Mouse (Mus musculus): ENCODE measurements around the gene Orai1. TPM values are rescaled to one million over a fixed set of nuclear protein-coding genes. Genes with fewer than 3 reads are reported as not detected.

Gene Orai1
- polyA plus RNA-seq, 1 experiment from 2014 or later = 13.9 TPM

DNA sequence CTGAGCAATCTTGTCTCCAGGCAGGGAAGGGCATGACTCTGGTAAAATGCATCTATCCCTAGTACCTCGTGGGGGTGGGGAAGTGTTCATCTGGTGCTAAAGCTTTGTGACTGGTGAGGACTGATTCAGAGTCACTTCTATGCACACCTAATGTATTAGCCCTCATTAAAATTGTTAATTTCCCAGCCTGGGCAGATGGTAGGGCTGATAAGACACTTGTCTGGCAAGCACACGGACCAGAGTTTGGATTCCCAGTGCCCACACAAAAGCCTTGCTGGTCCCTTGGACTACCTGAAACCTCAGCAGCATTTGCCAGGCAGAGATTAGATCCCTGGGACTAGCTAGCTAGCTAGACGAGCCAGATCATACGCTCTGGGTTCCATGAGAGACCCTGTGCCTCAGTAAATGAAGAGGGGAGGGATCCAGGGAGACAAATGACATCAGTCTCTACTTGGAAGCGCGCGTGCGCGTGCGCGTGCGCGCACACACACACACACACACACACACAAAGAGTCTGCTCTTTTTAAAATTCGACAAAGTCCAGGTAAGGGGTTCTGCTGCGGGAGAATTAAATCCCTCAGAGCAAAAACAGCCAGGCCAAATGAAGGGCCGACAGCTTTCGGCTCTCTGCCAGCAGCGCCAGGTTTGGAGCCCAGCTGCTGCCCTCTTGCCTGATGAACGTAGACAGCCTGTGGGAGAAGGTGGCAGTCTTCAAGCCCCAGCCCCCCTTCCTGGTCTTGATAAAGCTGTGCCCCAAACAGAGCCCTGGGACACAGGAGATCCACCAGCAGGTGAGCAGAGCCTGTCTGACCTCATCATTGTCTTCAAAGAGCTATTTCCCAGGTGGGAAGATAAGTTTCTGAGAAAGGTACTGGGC, 8.9 kb upstream of the Orai1 start:
- H3K4me1 ChIP-seq = no peaks in the 10 kb centered on the region
- no peaks in the 10 kb centered on the region for H3K27me3 ChIP-seq (replicated peaks)
- no peak overlapping the region for H3K9ac ChIP-seq
- 66% methylated on average over 19 of the region's 19 CpGs for WGBS
- no peak overlapping the region for H3K27ac ChIP-seq
- no peaks in the 10 kb centered on the region for H3K36me3 ChIP-seq
- H3K9me3 ChIP-seq = no peaks in the 10 kb centered on the region
- H3K4me3 ChIP-seq = no peak overlapping the region
- no peak overlapping the region for H3K4me2 ChIP-seq (replicated peaks)
- no peak for ATAC-seq (ENCODE audit: low FRiP score, low read depth)

DNA sequence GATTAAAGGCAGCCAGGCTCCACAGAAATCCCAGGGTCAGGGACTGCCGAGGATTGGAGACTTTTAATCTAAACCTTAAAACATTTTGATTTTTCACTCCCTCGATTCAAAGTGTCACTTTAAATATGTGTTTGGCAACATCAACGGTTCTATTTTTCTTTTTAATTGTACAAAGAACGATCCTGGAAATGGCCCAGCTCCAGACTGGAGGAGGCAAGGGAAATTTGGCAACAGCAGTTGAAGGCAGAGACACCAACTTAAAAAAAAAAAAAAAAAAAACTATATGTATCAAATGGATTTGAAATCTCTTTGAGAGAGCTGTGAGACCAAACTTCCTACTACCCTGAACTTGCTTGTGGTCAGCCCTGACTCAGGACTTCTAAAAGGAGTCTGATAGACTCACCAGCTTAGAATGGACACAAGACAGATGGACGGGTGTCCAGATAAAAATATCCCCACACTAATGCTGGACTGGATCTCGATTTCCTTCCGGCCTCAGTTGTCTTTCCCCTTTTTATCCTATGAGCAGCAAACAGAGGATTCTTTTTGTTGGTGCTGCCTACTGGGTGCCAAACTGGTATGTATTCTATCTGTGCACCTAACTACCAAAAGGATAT, 5.9 kb upstream of the Orai1 start:
- Histone ChIP-seq H3K27ac (no peak overlapping the region), H3K27me3 (replicated peaks) (no peaks in the 10 kb centered on the region), H3K9ac (no peak overlapping the region), H3K9me3 (no peaks in the 10 kb centered on the region), H3K36me3 (no peaks in the 10 kb centered on the region), H3K4me1 (no peaks in the 10 kb centered on the region), H3K4me3 (no peak overlapping the region), H3K4me2 (replicated peaks) (no peak overlapping the region)
- WGBS = 85% methylated on average over 7 of the region's 7 CpGs
- ATAC-seq (ENCODE audit: low FRiP score, low read depth) = no peak

DNA sequence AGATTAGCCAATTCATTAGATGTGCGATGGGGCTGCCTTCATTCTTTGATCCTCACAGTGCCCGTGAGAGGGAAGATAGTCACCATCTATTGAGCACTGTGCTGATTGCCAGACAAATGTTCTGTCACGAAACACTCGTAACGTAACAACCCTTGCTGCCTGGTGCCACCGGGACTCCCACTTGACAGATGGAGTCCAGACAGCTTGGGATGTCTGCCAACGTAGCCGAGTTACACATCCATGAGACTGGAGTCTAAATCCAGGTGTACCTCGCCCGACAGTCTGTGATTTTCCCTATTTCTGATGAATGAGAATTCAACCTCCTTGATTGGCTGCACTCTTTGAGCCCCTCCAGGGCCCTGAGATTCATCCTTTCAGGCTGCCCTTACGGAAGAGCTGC, 5.0 kb upstream of the Orai1 start:
- H3K4me2 ChIP-seq (replicated peaks) = no peak overlapping the region
- H3K9ac ChIP-seq = no peak overlapping the region
- no peaks in the 10 kb centered on the region for H3K4me1 ChIP-seq
- H3K27ac ChIP-seq = no peak overlapping the region
- H3K4me3 ChIP-seq = no peak overlapping the region
- no peaks in the 10 kb centered on the region for H3K36me3 ChIP-seq
- no peak for ATAC-seq (ENCODE audit: low FRiP score, low read depth)
- no peaks in the 10 kb centered on the region for H3K9me3 ChIP-seq
- no peaks in the 10 kb centered on the region for H3K27me3 ChIP-seq (replicated peaks)
- 73% methylated on average over 11 of the region's 11 CpGs for WGBS

DNA sequence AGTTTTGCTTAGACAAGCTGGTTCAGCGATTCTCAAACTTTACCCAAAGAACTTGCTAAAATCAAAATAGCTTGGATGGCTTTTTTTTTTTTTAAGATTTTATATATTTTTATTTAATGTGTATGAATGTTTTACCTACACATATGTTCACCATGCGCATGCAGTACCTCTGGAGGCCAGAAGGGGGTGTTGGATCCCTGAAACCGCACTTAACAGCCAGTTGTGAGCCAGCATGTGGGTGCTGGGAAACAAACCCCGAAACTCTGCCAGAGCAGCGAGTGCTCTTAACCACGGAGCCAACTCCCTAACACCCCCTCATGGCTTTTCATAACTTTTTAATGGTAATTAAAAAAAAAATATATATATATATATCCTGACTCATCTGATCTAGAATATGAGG, 4.1 kb upstream of the Orai1 start:
- ATAC-seq (ENCODE audit: low FRiP score, low read depth) = no peak
- WGBS = 94% methylated on average over 6 of the region's 6 CpGs

DNA sequence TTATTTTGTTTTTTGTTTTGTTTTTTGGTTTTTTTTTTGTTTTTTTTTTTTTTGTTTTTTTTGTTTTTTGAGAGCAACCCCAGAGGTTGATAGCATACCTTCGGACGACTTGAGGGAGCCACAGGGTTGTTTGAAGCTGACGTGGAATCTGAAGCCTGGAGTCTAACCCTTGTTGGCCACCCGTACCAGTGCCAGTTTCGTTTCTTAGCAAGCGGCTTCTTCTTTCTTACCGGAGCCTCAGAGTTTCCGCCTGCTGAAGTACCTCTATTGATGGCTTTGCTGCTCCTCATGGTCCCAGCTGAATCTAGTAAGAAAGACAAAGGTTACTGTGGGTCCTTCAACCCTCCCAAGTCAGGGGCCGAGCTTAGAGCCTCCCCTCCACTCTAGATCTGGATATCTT, 3.2 kb upstream of the Orai1 start:
- ATAC-seq (ENCODE audit: low FRiP score, low read depth) = no peak
- no peaks in the 10 kb centered on the region for H3K36me3 ChIP-seq
- no peak overlapping the region for H3K4me2 ChIP-seq (replicated peaks)
- H3K9ac ChIP-seq = no peak overlapping the region
- 90% methylated on average over 9 of the region's 9 CpGs for WGBS
- no peak overlapping the region for H3K4me3 ChIP-seq
- no peak overlapping the region for H3K27ac ChIP-seq
- no peaks in the 10 kb centered on the region for H3K9me3 ChIP-seq
- H3K4me1 ChIP-seq = peaks cover 13% of the 10 kb centered on the region
- no peaks in the 10 kb centered on the region for H3K27me3 ChIP-seq (replicated peaks)

More for the DNA sequence above, 4.1 kb upstream of the Orai1 start:
- H3K27me3 ChIP-seq (replicated peaks) = no peaks in the 10 kb centered on the region
- no peaks in the 10 kb centered on the region for H3K36me3 ChIP-seq
- H3K4me3 ChIP-seq = no peak overlapping the region
- no peak overlapping the region for H3K27ac ChIP-seq
- H3K9ac ChIP-seq = no peak overlapping the region
- no peaks in the 10 kb centered on the region for H3K9me3 ChIP-seq
- H3K4me2 ChIP-seq (replicated peaks) = no peak overlapping the region
- H3K4me1 ChIP-seq = peaks cover 5% of the 10 kb centered on the region

DNA sequence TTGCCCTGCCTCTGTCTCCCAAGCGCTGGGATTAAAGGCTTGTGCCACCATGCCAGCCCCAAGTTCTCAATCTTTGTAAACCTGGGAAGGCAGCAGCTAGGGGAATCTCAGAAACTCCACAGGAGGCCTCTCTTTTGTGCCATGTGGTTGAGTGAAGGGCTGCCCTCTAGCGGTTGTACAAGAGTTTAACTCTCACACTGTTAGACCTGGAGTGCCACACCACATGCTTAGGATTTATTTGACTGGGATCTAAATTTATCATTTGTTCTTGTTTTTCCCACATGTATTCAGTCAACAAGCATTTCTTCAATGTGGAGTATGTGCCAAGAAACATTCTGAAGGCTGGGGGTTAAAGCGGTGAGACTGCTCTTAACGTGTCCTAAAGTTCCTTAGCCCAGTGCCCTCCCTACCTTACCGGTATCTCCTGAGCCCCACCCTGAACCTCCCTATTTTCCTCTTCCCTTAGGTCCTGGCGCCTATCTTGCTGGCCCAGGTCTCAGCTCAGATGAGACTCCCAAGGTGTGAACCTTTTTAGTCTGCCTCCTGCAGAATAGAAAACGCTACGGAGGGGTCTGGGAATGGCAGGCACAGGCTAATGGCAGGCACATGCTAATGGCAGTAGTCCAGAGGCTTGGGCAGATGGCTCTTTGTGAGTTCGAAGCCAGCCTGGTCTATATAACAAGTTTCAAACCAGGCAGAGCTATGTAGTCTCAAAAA, 1.1 kb upstream of the Orai1 start:
- H3K4me2 ChIP-seq (replicated peaks) = no peak overlapping the region
- no peak overlapping the region for H3K27ac ChIP-seq

DNA sequence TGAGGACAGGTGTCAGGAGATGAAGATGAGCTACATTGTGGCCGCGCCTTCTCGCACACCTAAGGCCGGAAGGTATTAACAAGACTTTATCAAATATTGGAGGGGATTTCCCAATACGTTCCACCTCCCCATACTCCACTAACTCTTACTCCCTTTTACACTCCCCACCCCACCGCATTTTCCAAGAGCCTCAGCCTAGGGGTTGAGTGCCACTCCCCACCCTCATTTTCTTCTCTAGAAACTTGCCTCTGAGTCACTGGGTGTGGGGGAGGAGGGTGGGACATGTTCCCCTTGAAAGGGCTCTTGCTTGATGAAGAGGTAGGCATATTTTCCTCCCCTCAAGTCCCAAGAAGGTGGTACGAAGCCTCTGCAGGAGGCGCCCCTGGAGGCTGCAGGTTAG, 1.0 kb downstream of the Orai1 start:
- Histone ChIP-seq H3K4me1 (peaks cover 25% of the 10 kb centered on the region), H3K27ac (no peak overlapping the region), H3K4me2 (replicated peaks) (peak overlapping the region; percentile 69), H3K27me3 (replicated peaks) (no peaks in the 10 kb centered on the region), H3K9me3 (no peaks in the 10 kb centered on the region), H3K4me3 (peak overlapping the region; percentile 69), H3K36me3 (no peaks in the 10 kb centered on the region), H3K9ac (peak overlapping the region; percentile 78)
- no peak for ATAC-seq (ENCODE audit: low FRiP score, low read depth)
- 23% methylated on average over 8 of the region's 8 CpGs for WGBS

More for the DNA sequence above, 1.1 kb upstream of the Orai1 start:
- Histone ChIP-seq H3K4me1 (peaks cover 13% of the 10 kb centered on the region), H3K9me3 (no peaks in the 10 kb centered on the region), H3K4me3 (no peak overlapping the region), H3K9ac (no peak overlapping the region), H3K36me3 (no peaks in the 10 kb centered on the region), H3K27me3 (replicated peaks) (no peaks in the 10 kb centered on the region)
- 61% methylated on average over 9 of the region's 9 CpGs for WGBS
- no peak for ATAC-seq (ENCODE audit: low FRiP score, low read depth)

DNA sequence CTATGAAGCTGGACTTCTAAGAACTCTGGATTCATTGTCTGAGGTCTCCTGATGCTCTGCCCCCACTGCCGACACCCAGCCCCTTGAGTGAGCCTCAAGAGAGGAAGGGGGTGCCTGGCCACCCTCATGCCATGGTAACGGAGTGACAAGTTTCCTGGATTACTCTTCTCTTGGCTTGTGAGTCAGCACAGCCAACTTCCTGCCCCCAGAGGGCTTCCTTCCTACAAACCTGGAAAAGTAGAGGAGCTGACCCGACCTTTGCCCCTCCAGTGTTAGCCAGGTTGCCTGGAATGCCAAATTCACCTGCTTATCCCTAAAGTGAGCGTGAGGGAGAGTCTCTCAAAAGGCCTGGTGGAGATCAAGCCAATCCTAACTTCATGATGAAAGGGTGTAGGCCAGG, 2.6 kb downstream of the Orai1 start:
- Histone ChIP-seq H3K27ac (no peak overlapping the region), H3K4me3 (no peak overlapping the region), H3K4me1 (peaks cover 25% of the 10 kb centered on the region), H3K4me2 (replicated peaks) (no peak overlapping the region), H3K36me3 (no peaks in the 10 kb centered on the region), H3K9me3 (no peaks in the 10 kb centered on the region), H3K9ac (no peak overlapping the region), H3K27me3 (replicated peaks) (no peaks in the 10 kb centered on the region)
- no peak for ATAC-seq (ENCODE audit: low FRiP score, low read depth)
- WGBS = 85% methylated on average over 4 of the region's 4 CpGs

DNA sequence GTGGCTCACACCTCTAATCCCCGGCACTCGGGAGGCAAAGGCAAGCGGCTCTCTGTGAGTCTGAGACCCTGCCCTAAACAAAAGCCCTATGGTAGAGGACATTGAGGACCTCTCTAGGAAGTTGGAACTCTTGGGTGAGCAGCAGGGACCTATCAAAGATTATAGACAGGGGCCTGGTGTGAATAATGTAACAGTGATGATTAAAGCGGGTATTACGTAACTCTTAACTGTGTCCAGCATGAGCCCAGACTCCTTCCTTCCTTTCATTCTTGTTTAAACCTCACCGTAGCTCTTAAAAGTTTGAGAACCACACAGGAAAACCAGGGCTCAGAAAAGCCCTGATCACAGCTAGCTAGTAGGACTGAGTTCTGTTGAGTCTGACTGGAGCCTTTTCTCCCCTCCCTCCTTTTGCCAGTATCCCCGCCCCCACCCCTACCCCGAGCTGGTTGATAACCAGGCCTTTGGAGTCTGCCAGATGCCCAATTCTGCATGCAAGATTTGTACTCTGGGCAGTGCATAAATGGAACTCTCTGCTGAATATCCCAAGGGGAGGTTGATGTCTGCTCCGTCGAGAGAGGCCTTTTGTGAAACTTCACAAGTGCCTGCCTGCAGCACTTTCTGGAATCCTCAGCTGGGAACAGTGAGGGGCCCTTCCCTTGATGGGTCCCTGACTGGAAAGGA, 4.6 kb downstream of the Orai1 start:
- Histone ChIP-seq H3K36me3 (no peaks in the 10 kb centered on the region), H3K27ac (peak overlapping the region; percentile 46; the same call in 1 of the 2 replicates), H3K4me1 (peaks cover 25% of the 10 kb centered on the region), H3K4me2 (replicated peaks) (0 out of 2 replicates have a peak overlapping the region, but pooled peaks have one; percentile 1), H3K4me3 (no peak overlapping the region), H3K27me3 (replicated peaks) (no peaks in the 10 kb centered on the region), H3K9me3 (no peaks in the 10 kb centered on the region), H3K9ac (peak overlapping the region; percentile 29; the same call in 1 of the 2 replicates)
- WGBS = 55% methylated on average over 10 of the region's 10 CpGs
- ATAC-seq (ENCODE audit: low FRiP score, low read depth) = no peak

DNA sequence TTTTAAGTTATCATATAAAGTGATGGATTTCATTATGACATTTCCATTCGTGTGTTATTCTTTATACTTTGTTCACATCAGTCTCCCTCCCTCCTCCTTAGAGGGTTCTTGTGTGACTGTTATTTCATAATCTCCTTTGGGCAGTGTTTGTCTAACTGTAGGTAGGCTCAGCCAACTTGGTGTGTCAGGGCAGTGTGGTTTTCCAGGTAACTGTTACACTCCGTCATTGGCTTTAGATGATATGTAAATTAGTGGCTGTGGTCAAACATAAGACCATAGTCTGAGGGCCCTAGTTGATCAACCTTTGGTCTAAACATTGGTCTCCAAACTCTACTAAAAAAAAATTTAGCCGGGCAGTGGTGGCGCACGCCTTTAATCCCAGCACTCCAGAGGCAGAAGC, 5.6 kb downstream of the Orai1 start:
- Histone ChIP-seq H3K27me3 (replicated peaks) (no peaks in the 10 kb centered on the region), H3K4me1 (peaks cover 23% of the 10 kb centered on the region), H3K4me3 (no peak overlapping the region), H3K27ac (no peak overlapping the region), H3K4me2 (replicated peaks) (no peak overlapping the region), H3K9me3 (no peaks in the 10 kb centered on the region), H3K9ac (no peak overlapping the region), H3K36me3 (no peaks in the 10 kb centered on the region)
- ATAC-seq (ENCODE audit: low FRiP score, low read depth) = no peak
- WGBS = 96% methylated on average over 5 of the region's 5 CpGs

DNA sequence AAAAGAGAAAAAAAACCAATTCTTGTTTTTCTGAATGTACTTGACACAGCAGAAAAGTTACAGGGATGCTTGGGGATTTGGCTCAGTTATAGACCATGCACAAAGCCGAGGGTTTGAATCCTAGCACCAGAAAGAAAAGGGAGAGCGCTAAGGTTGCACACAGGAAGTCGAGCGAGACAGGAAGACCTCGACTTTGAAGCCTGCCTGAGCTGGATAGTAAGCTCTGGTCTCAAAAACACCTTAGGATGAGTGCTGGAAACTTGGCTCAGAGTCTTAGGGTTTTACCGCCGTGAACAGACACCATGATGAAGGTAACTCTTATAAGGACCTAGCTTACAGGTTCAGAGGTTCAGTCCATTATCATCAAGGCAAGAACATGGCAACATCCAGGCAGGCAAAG, 6.6 kb downstream of the Orai1 start:
- Histone ChIP-seq H3K27me3 (replicated peaks) (no peaks in the 10 kb centered on the region), H3K4me1 (peaks cover 13% of the 10 kb centered on the region), H3K27ac (no peak overlapping the region), H3K4me2 (replicated peaks) (no peak overlapping the region), H3K9me3 (no peaks in the 10 kb centered on the region), H3K9ac (no peak overlapping the region), H3K36me3 (no peaks in the 10 kb centered on the region), H3K4me3 (no peak overlapping the region)
- no peak for ATAC-seq (ENCODE audit: low FRiP score, low read depth)
- 91% methylated on average over 7 of the region's 7 CpGs for WGBS

DNA sequence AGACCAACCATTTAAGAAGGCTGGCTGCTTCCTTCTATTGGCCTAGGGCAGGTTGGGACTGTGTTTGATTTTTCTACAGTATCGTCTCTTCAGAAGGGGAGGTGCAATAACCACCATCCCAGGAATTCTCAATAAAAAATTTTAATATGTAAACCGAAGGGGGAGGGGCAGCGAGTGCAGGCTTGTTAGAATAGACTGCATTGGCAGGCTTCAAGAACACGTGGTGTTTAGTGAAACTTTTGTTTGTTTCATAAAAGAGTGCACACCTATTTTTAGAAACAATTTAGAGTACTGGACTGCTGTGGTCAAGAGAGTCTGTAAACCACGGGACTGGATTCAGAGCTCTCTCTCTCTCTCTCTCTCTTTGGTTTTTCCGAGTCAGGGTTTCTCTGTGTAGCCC, 8.2 kb downstream of the Orai1 start:
- Histone ChIP-seq H3K27me3 (replicated peaks) (no peaks in the 10 kb centered on the region), H3K4me1 (peaks cover 12% of the 10 kb centered on the region), H3K4me2 (replicated peaks) (no peak overlapping the region), H3K9me3 (no peaks in the 10 kb centered on the region), H3K4me3 (no peak overlapping the region), H3K9ac (no peak overlapping the region), H3K36me3 (no peaks in the 10 kb centered on the region), H3K27ac (no peak overlapping the region)
- 88% methylated on average over 6 of the region's 6 CpGs for WGBS
- ATAC-seq (ENCODE audit: low FRiP score, low read depth) = no peak
